Mouse (Mus musculus) 3134 (cell line): ENCODE results near the gene Ebf1.
A peak's percentile ranks its signal among the peaks of the same experiment; 100 is the strongest.

Experiments
- DNase-seq: peaks from one replicate; pipeline ENCODE4 v3.0.0-alpha.2; 2011; ENCODE audit warnings: low spot score; ENCODE audit not compliant: insufficient read length; ENCODE audit errors: extremely low read depth

Gene Ebf1

DNA sequence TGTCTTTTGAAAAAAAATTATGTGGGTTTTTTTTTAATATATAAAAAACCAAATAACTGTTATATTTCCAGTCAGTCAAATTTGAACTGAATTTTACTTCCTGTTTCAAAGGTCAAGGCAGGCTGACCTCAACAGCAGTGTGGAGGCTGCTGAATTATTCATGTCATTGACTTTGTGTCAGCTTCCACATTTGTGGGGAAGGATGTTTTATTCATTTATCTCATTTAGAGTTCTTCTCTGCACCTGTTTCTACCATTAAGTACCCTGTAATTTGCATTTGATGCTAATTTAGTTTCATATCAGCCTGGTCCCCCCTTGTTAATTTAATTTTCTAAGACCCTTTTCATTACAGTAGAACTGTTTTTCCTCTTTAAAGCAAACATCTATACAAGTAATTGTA, 39.8 kb downstream of the Ebf1 start:
- no peak for DNase-seq

DNA sequence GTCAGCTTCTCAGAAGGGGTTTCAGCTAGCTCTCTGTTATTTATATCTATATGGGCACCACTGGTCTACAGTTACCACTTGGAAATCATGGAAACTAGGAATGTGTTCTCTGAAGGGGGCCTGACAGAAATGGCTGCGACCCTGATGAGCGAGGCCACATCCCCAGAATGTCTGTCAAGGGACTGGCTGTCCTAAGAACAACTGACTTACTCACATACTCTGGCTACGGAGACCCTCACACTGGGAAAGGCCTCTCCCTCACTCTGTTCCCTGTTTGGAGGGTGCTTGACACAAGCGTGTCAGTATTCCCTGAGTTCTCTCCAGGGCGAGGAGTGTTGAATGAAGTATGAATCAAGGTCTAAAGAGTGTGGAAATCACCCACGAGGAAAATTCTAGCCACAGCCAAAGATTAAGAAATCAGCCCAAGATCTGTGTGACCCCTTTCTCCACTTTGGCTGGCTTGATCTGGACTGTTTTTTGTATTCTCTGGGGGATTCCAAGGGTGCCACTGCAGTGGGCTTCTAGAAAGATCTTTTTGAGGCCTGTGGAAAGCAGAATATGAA, 40.8 kb downstream of the Ebf1 start:
- no peak for DNase-seq

- DNase-seq = no peak
These were observed 44.8 kb downstream of the Ebf1 start for GRCm38 (mm10) chr11:44661875-44662274.

DNA sequence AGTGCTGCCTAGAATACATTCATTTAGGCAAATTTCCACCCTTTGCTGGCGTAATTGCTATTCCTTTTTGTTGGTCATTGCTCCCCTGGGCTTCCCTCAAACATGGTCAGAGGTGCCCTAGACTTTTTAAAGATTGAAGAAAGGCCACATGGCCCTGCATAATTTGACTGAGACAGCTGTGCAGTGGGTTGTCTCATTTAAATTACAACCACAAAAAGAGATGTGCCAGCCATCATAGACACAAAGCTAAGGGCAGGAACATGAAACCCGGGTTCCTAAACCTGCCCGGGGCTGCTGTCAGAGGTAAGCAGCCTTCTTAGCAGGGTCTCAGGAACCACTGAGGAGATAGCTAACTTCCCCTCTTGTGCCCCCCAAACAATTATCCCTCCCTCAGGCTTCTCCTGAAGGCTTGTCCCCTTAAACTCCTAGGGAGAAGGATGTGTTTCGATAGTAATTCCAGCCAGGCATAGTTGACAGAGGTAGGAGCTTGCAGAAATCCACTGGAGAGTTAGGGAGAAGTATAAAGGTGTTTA, 46.6 kb downstream of the Ebf1 start:
- DNase-seq = no peak

GRCm38 (mm10) chr11:44665156-44665682, 48.1 kb downstream of the Ebf1 start:
- peak; percentile 5 for DNase-seq

GRCm38 (mm10) chr11:44665741-44666531, 48.8 kb downstream of the Ebf1 start:
- no peak for DNase-seq

DNA sequence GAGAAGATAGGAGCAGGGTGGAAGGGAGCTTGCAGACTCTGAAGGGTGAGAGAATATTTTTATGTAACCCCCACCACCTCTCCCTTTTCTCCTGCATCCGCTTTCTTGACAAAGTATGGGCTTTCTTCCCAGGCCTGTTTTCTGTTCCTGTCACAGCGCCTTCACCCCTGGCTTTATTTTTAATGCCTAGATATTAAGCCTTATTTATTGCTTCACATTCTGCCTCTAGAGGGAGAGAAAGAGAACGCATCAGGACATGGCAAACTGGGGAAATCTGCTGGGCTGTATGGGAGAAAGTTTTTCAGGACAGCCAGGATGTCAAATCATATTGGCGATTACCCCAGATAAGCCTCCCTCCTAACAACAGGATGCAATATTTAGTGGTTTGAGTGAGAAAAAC, 49.6 kb downstream of the Ebf1 start:
- no peak for DNase-seq

GRCm38 (mm10) chr11:44681306-44681705, 64.2 kb downstream of the Ebf1 start:
- DNase-seq = no peak

DNA sequence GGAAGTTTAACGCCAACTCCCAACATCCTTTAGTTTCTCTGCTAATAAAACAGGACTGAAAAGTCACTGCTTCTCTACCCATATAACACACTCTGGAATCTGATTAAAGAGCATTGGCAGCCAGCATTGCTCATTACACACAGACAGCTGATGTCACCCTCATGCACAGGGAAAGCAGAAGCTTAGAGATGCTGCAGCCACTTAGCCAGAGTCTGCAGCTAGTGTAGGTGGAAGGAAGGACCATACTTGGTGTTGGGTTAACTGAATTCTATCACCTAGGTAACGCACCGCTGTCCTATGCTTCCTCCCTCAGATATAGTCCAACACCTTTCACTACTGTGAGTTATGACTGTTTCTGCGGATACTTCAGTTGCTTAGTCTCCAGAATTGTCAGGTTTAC, 64.9 kb downstream of the Ebf1 start:
- DNase-seq = no peak

GRCm38 (mm10) chr11:44682703-44683539, 65.8 kb downstream of the Ebf1 start:
- DNase-seq = no peak

DNA sequence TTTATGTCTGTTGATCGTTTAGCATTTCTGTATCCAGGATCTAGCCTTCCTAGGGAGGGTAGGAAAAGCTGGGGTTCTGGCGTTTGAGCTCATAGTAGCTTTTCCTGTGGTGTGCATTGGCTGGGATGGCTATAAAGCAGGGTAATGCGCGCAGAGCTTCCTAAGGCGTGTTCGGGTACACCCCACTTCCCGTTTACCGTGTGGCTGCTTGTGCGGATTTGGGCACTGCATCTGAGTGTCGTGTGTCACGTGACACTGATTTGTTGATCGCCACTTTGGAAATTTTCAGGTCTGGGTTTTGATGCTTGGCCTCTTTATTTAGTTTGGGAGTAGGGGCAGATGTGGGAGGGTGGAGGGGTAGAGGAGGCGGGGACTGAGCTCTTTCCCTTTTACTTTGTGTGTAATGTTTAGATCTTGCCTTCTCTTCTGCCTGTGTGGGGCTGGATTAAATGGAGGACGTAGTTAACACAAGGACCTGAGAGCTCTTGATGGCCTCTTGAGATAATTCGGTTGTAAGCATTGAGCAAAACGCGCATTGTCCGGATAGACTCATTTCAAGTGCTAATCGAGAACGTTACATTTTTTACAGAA, 67.5 kb downstream of the Ebf1 start:
- DNase-seq = no peak

DNA sequence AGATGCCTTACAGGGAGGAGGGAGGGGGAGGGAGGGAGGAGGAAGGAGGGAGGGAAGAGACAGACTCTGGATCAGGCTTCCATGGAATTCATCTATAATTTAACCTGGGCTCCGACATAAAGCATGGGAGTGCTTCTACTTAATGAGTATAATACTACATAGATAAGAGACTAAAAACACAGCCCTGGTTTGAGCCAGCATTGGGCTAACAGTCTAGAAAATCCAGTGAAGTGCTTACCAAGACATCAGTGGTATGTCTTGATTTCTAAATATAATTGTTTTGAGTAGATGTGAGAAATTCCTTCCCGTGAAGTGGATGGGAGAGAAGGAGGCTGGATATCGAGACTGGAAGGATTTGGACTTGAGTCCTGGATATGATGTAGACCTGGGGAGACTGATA, 68.0 kb downstream of the Ebf1 start:
- DNase-seq = no peak

DNA sequence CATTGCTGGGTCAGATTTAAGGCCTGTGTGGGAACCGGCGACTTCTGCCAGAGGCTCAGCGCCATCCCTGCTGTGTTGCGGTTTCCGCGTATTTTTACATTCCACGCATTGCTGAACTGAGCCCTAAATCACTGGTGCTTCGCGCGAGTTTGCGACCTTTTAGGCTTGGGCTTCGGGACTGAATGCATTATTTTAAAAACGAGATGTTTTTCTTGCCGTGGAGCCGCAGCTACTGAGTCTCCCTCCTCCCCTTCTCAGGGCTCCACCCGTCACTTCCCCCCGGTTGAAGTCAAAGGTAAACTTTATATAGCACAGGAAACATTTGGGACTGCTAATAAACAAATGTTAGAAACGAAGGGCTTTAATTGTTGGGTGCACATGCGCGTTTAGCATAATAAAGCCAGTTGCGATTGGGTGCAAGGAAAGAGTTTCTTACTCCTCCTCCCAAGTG, 68.8 kb downstream of the Ebf1 start:
- no peak for DNase-seq

DNA sequence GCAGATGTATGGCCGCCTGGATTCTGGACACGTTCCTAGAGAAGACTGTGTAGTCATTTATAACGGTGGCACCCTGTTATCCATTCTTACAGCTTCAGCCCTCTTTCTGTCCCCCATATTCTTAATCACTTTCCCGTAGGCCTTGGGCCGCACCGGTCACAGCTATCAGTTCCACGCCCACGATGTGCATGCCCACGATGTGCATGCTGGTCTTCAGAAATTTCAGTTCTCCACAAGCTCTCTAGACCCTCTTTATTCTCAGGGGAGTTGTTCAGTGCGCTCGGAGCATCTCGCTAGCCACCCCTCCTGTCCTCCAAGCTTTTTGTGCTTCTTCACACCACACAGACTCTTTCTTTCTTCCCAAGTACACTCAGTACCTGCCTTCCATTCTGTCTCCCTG, 69.3 kb downstream of the Ebf1 start:
- DNase-seq = no peak

DNA sequence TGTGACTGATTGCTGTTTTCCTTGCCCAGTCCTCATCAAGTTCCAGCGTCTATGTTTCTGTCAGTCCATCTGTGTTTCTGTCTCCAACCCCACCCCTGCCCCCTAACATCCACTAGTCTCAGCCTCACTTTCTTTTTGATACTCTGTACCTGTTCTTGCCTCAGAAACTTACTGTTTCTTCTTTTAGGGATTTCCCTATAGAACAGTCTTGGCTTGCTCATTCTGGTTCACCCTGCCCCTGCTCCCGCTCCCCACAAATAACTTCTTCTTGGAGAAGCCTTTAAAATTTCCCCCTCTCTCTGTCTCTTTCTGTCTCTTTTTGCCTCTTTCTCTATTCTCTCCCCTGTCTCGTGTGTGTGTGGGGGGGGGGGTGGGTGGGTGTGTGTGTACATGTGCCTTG, 71.4 kb downstream of the Ebf1 start:
- no peak for DNase-seq

DNA sequence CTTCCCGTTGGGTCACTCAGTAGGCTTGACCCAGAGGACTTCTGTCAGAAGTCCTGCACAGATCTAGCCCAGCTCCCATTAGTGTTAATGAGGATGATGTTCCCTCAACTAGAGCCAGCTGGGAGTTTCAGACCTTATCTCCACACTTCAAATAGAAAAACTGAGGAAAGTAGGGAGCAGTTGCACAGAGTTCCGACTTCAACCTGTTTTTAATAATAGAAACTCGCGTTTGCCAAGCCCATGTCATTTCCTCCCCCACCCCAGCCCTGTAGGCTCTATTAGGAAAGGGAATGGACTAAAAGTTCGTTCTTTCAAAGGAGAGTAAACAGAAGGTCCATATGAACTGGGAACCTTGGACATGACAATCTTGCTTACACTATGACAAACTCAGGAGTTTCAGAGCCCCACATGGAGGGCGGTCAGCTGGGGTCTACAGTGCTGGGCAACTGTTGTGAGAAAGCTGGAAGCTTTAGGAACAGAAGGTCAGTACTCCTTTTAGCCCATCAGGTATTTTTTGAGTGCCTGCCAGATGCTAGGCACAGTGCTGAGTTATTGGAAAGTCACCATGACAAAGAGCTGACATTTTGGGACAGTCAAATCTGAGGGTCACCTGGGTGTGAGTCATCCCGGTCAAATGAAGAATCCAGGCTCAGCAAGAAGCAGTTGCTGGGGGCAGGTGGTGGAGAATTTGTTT, 72.6 kb downstream of the Ebf1 start:
- no peak for DNase-seq

DNA sequence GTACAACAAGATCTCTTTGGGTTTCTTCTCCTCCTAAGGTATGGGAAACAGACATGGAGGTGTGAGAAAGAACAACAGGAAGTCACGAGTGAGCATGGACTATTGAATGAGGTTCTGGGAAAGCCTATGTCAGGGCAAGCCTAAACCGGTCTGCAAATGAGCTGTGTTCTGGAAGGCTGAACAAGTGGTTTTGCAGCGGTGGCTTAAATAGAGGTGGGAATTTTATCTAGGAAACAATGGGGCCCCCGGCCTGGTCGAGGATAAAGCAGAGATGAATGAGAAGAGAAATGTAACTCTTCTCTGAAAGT, 73.1 kb downstream of the Ebf1 start:
- no peak for DNase-seq

GRCm38 (mm10) chr11:44695416-44695815, 78.3 kb downstream of the Ebf1 start:
- DNase-seq = no peak

DNA sequence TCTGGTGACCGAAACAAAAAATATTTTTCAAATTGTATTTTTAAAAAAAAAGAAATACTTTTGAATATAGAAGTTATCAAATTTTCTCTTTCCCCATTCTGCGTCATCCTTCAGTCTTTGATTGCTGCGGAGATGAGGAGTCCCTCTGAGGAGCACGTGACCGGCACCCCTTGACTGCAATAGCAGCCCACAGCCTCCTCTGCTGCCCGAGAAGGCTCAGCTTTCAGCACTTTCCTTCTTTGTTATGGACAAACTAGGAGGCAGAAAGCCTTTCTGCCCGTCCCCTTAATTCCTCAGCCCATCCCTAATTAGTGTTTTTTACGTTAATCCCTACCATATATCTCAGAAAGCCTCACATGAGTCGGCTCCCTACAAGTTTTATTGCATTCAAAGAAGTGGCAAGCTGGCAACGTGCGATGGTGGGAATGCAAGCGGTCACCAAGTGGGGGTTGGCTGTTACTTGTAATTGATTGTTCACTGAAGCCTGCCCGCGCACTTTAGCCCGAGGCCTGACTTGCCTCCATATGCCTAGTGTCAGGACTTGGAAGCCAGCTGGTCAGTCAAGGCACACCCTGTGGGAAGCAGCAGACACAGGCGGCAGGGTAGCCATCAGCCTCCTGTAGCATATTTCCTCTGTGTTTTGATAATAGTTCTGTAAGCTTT, 79.6 kb downstream of the Ebf1 start:
- DNase-seq = no peak

DNA sequence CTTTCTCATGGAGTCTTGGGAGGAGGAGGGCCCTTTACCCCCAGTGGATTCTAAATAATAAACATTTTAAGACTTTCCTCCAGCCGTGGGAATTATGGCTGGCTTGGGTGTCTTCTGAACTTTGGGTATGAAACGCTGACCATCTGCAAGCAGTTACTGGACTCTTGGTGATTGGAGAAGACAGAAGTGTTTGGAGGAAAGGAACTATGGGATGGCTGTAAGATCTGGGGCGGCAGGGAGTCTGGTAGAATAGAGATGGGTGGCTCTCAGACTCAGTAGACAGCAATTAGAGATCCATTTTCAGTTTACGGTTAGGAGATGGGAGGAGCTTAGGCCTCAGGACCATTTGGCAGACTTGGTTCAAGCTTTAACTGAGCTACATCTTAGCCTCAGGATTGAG, 83.1 kb downstream of the Ebf1 start:
- DNase-seq = no peak
